Mouse (Mus musculus) hindbrain, embryonic 10.5 days (tissue): ENCODE data around the gene Erlec1. TPM values are rescaled to one million over a fixed set of nuclear protein-coding genes. Genes with fewer than 3 reads are reported as not detected.

Source experiments
- DNase-seq: peaks from one replicate; pipeline ENCODE4 v3.0.0-alpha.2; 2017; ENCODE audit warnings: low spot score
- H3K27ac ChIP-seq: fragments of 300-500 bp; sonication (generic); 2 replicates; pipeline ENCODE4 v1.5.1; 2016; ENCODE audit warnings: mild to moderate bottlenecking, moderate library complexity
- H3K27me3 ChIP-seq: fragments of 300-500 bp; sonication (generic); 2 replicates; pipeline ENCODE4 v1.6.1; 2016; ENCODE audit warnings: mild to moderate bottlenecking; ENCODE audit not compliant: poor library complexity, insufficient read depth, severe bottlenecking
- H3K36me3 ChIP-seq: fragments of 300-500 bp; sonication (generic); 2 replicates; pipeline ENCODE4 v1.6.1; 2016; ENCODE audit warnings: mild to moderate bottlenecking, moderate library complexity
- H3K4me1 ChIP-seq: fragments of 300-500 bp; sonication (generic); replicated peaks from 2 replicates; pipeline ENCODE4 v1.6.1; 2016; ENCODE audit warnings: mild to moderate bottlenecking
- H3K4me3 ChIP-seq: fragments of 300-500 bp; sonication (generic); 2 replicates; pipeline ENCODE4 v1.5.1; 2016; ENCODE audit warnings: mild to moderate bottlenecking, moderate library complexity
- H3K9me3 ChIP-seq: fragments of 300-500 bp; sonication (generic); 2 replicates; pipeline ENCODE4 v1.6.1; 2016; ENCODE audit warnings: mild to moderate bottlenecking, moderate library complexity
- WGBS: fragments of 180-500 bp; shearing (Covaris S2); methylation state at CpG from one replicate; pipeline ENCODE4 v1.1.7; 2016; 5-methylcytosine and 5-hydroxymethylcytosine counted together
- polyA plus RNA-seq: library from polyadenylated mRNA; unstranded; fragments of >200 nt; fragmentation: Nextera tagmentation; extraction: Ambion mirVana; gene quantifications from 2 replicates; pipeline ENCODE4 v1.2.1, GENCODE M21; 2016

Erlec1 gene
- polyA plus RNA-seq, 1 experiment from 2014 or later = 7.5 TPM

DNA sequence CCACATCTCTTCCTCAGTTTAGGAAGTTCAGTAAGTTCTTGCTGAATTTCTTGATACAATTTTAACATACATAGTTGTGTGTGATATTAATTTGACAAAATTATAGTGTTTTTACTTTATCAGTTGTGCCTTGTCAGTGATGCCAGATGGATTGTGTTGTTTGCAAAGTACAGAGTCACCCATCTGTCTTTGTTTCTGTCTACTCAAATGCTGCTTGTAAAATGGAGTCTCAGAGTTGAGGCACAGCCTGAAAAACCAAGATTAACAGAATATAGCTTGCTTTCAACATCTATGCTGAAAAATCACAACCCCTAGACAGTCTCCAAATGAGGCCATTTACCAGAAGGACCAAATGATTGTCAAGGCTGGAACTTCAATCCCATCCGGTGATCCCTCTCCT, 25.6 kb downstream of the Erlec1 start:
- no peaks in the 10 kb centered on the region for H3K4me1 ChIP-seq
- H3K9me3 ChIP-seq = no peaks in the 10 kb centered on the region
- H3K27ac ChIP-seq = no peak overlapping the region
- H3K4me3 ChIP-seq = no peak overlapping the region
- DNase-seq = no peak
- WGBS = 92% methylated on average over 1 of the region's 1 CpGs
- H3K27me3 ChIP-seq = no peaks in the 10 kb centered on the region
- H3K36me3 ChIP-seq = peaks cover 79% of the 10 kb centered on the region

DNA sequence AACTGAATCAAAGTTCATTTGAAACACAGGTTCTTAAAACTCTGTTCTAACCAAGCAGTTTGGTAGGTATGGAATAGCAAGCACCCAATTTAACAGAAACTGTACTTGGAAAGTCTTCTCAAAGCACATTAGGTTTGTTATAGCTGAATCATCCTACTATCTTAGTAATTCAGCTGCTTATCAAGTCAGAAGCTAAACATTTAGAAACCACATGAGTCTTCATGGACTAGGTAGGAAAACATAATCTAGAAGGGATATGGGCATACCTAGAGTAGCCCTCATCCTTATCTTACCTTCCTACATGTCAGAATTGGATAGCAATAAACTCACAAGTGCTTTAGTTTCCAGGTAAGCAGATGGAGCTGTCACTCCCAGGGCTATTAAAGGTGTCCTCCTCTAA, 26.1 kb downstream of the Erlec1 start:
- H3K36me3 ChIP-seq = peaks cover 80% of the 10 kb centered on the region
- no peak overlapping the region for H3K4me3 ChIP-seq
- no peaks in the 10 kb centered on the region for H3K4me1 ChIP-seq
- no peak for DNase-seq
- no peaks in the 10 kb centered on the region for H3K27me3 ChIP-seq
- H3K27ac ChIP-seq = no peak overlapping the region
- H3K9me3 ChIP-seq = no peaks in the 10 kb centered on the region

DNA sequence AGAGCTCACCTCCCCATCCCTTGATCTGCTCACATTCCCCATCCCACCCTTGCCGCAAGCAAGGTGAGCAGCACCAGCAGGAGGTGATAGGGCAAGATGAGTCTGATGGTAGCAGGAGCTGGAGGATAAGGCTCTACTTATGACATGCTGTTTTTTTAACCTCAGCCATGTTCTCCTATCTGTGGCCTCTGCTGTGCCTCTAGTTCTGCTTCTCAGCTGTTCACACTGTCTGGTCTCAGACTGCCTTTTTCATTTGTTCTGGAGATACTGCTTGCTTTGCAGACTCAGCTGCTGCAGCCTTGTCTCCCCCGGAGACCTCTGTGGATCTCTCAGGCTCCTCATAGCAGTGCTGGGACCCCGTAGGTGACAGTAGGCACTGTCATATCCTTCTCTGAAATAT, 30.9 kb downstream of the Erlec1 start:
- H3K4me3 ChIP-seq = no peak overlapping the region
- 95% methylated on average over 3 of the region's 3 CpGs for WGBS
- H3K36me3 ChIP-seq = peaks cover 44% of the 10 kb centered on the region
- DNase-seq = no peak
- no peak overlapping the region for H3K27ac ChIP-seq
- no peaks in the 10 kb centered on the region for H3K27me3 ChIP-seq
- H3K4me1 ChIP-seq = no peaks in the 10 kb centered on the region
- no peaks in the 10 kb centered on the region for H3K9me3 ChIP-seq

DNA sequence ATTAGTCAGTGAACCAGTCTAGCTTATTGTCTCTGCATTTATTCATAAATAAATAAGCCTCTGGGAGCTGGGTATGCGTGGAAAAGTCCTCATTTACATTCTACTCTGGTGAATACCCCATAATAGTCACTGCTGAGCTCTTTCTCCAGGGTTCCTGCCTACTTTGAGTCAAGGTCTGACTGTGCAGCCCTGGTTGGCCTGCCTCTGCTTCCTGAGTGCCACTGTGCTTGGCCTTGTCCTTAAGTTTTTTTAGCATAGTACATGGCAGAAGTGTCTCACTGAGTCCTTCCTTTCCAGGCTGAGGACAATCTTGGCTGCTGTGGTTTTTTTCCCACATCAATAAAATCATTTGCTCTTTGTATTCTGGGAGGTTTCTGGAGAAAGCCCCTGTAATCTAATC, 33.5 kb downstream of the Erlec1 start:
- Histone ChIP-seq H3K27me3 (no peaks in the 10 kb centered on the region), H3K4me1 (no peaks in the 10 kb centered on the region), H3K4me3 (no peak overlapping the region), H3K36me3 (peaks cover 24% of the 10 kb centered on the region), H3K27ac (no peak overlapping the region), H3K9me3 (no peaks in the 10 kb centered on the region)
- 76% methylated on average over 1 of the region's 1 CpGs for WGBS
- DNase-seq = no peak

DNA sequence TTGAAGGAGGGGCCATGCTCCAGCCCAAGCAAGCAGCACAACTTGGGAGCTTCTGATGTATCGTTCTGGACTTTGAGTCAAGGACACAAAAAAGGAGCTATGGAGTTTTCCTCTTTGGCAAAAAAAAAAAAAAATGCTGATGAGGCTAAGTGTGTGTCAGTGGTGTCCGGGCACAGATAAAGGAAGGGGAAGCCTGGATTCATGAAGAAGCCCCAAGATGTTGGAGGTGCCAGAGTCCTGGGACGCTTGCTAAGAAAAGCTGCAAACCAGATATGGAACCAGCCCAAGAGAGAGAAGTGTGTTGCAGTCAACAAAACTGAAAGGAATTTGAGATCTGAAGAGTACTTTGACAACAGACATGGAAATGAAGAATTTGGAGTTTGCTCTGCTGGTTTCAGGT, 41.8 kb downstream of the Erlec1 start:
- DNase-seq = no peak
- H3K4me1 ChIP-seq = no peaks in the 10 kb centered on the region
- H3K36me3 ChIP-seq = no peaks in the 10 kb centered on the region
- no peaks in the 10 kb centered on the region for H3K27me3 ChIP-seq
- H3K9me3 ChIP-seq = no peaks in the 10 kb centered on the region
- WGBS = 91% methylated on average over 3 of the region's 3 CpGs
- H3K27ac ChIP-seq = no peak overlapping the region
- H3K4me3 ChIP-seq = no peak overlapping the region

DNA sequence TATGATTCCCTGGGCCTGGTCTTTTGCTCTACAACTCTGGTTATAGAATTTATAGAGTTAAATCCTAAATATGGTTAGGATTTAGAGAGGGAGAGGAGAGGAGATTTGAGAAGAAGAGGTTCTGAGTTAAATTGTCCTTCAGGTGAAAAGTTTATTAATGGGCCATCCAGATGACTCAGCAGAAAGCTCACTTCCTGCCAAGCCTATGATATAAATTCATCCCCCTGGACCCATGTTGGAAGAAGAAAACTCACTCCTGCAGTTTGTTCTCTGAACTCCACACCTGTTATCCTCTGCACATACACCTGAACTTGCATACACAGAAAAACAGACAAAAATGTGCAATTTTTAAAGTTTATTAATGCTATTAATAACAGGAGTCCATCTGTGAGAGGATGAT, 54.8 kb downstream of the Erlec1 start:
- H3K27me3 ChIP-seq = no peaks in the 10 kb centered on the region
- no peak overlapping the region for H3K27ac ChIP-seq
- no peaks in the 10 kb centered on the region for H3K9me3 ChIP-seq
- DNase-seq = no peak
- no peaks in the 10 kb centered on the region for H3K4me1 ChIP-seq
- H3K36me3 ChIP-seq = no peaks in the 10 kb centered on the region
- H3K4me3 ChIP-seq = no peak overlapping the region

DNA sequence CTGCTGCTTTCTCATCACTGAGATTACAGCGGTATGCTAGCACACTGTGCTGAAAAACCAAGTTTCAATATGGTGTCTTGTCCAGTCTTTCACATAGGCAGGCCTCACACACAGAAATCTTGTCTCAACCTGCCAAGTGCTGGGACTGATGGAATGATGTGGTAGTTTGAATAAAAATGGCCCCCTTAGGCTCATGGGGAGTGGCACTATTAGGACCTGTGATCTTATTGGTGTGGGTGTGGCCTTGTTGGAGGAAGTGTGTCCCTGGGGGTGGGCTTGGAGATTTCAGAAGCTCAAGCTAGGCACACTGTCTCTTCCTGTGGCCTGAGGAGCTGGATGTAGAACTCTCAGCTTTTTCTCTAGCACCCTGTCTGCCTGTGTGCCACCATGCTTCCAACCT, 57.9 kb downstream of the Erlec1 start:
- WGBS = 93% methylated on average over 1 of the region's 1 CpGs
- no peak for DNase-seq

DNA sequence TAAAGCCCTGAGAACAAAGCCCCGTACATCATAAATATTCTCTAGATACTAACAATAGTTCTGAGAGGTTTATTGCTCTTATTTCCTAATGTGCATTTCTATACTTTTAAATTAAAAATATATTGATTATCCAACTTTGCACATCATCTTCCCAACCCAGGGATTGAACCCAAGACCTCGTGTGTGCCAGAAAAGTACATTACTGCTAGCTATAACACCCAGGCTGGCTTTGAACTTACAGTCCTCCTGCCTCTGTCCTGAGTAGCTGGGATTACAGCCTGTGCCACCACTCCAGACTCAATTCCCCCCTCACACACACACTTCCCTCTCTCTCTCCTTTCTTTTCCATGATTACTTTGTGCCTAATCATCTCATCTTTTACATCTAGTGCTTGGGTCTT, 66.0 kb downstream of the Erlec1 start:
- Histone ChIP-seq H3K4me3 (no peak overlapping the region), H3K27me3 (no peaks in the 10 kb centered on the region; the same call in 1 of the 2 replicates), H3K4me1 (peaks cover 10% of the 10 kb centered on the region), H3K27ac (no peak overlapping the region), H3K36me3 (no peaks in the 10 kb centered on the region), H3K9me3 (no peaks in the 10 kb centered on the region)
- 89% methylated on average over 2 of the region's 2 CpGs for WGBS
- DNase-seq = no peak

More for the DNA sequence above, 57.9 kb downstream of the Erlec1 start:
- Histone ChIP-seq H3K4me1 (no peaks in the 10 kb centered on the region), H3K36me3 (no peaks in the 10 kb centered on the region), H3K4me3 (no peak overlapping the region), H3K27me3 (no peaks in the 10 kb centered on the region), H3K27ac (no peak overlapping the region), H3K9me3 (no peaks in the 10 kb centered on the region)

DNA sequence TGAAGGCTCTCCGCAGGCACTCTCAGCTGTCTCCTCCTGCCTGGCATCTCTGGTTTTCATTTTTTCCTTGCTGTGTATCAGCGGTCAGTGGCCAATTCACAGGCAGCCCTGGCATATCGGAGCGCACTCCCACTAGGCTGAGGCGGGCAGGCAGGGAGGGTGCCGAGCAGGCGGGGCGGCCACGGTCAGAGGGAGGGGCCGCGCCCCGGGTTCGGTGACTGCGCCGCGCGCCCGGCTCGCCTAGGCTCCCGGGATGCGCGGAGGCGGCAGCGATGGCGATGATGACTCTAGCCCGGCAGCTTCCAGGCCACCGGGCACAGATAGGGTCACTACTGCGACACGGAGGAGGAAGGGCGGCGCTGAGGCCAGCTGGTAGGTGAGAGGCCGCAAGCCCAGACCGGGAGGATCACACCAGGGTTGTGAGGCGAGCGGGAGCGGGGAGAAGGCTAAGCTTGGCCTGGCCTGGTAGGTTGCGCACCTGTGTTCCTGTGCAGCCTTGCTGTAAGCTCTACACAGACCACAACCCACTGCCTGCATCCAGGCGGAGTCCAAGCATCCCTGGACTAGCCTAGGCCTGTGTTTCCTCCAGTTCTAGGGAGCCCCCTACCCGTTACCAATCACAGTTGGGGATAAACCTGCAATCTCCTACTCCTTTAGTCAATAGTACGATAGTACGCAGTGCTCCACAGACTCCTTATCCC, 68.8 kb downstream of the Erlec1 start, which contains the start of the genes Gpr75 and Asb3:
Gpr75 (plus strand) TSS at position 188 of the 701 bp plus-strand sequence.
Asb3 (plus strand) TSS at position 246 of the 701 bp plus-strand sequence.
- whole genome bisulfite sequencing = 3% methylated on average over 41 of the region's 41 CpGs
- peak within 1 kb of the TSS; percentile 60 for H3K4me3 ChIP-seq
- DNase-seq = peak; percentile 59

More for the DNA sequence above, 68.8 kb downstream of the Erlec1 start, which contains the start of the genes Gpr75 and Asb3:
- Histone ChIP-seq H3K4me1 (peaks cover 10% of the 10 kb centered on the region), H3K27ac (peak within 1 kb of the TSS; percentile 78), H3K36me3 (peaks cover 10% of the 10 kb centered on the region), H3K9me3 (no peaks in the 10 kb centered on the region), H3K27me3 (no peaks in the 10 kb centered on the region; the same call in 1 of the 2 replicates)

Other genes starting within 250 kb of the Erlec1 start
- gene Psme4, start 182.6 kb downstream of the Erlec1 start, polyA plus RNA-seq = 22.5 and 25.8 TPM in 2 replicates
- gene Gpr75, start 69.0 kb downstream of the Erlec1 start, polyA plus RNA-seq = 0.75 and 0.76 TPM in 2 replicates
- gene Asb3, start 68.9 kb downstream of the Erlec1 start, polyA plus RNA-seq = 24.3 and 29.3 TPM in 2 replicates
- 10.2 and 11.0 TPM in 2 replicates for gene Chac2, start 32.0 kb upstream of the Erlec1 start, polyA plus RNA-seq
- gene Gm17332, start 228.1 kb upstream of the Erlec1 start, polyA plus RNA-seq = not detected in 2 replicates